Mouse (Mus musculus): ENCODE measurements around the gene Abracl.

DNA sequence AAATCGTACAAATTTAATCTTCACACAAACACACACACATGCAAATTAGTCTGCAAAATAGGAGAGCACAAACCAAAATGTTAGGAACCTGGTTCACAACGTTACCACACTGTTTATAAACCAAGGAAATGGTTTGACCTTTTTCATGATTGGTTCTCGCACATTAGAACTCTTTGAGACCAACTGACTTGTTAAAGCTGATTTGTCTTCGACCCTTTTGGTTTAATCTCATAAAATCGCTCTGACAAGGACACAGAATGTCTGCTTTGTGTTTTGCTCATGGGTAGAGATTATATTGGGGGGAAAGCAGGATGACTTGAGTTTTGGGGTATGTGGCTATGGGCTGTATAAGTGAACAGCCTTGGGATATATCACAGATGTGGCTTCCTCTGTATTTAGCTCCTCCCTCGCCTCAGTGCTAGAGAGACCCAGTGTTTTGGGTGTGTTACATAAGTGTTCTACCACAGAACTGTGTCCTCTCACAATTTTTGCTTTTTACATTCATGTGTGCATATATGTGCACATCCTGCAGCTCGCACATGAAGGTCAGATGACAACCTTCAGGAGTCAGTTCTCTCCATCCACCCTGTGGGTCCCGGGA lies 35.2 kb downstream of the Abracl start:
- TF ChIP-seq CTCF (IDR thresholded peaks at IDR 0.05 in 2 of 3, conservative IDR thresholded peaks at IDR 0.05 in 1 of 3; ENCODE audit: control insufficient read depth in 1 of 3, insufficient read depth in 1 of 3, low read depth in 2 of 3, low read length in 3 of 3, poor library complexity in 1 of 3, severe bottlenecking in 1 of 3) = no peak
- TF ChIP-seq USF1 (IDR thresholded peaks at IDR 0.05; ENCODE audit: low read depth, low read length) = no peak
- no peak for TF ChIP-seq MAZ (IDR thresholded peaks at IDR 0.05; ENCODE audit: low read depth, low read length)
- no peak for TF ChIP-seq HCFC1 (IDR thresholded peaks at IDR 0.05; ENCODE audit: low read depth, low read length)

Data from MEL (cell line).